Mouse (Mus musculus): ENCODE results near the gene Col1a1.

Col1a1 gene

DNA sequence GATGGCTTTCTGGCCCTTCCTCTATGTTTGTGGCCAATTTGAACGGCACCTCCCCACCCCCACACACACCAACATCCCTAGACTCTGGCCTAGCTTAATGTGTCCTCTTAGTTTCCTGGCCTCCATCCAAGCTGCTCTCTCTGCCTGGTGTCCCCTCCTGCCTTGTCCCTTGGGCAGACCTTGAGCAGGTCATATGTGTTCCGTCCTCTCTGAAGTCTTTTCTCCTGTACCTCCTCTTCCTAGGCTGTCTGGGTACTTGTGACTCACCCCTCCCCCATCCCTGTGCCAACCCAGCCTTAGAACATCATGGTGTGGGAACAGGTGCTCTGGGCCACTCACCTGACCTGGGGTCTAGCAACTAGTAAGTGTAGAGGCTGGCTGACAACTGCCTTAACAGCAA lies 38.9 kb downstream of the Col1a1 start:
- no peak for DNase-seq (ENCODE audit: low read depth, low spot score)

GRCm38 (mm10) chr11:94976199-94976598 lies 40.2 kb downstream of the Col1a1 start, which contains the start of gene Sgca:
Gene Sgca, minus strand, starts transcription at chr11:94976327.
- no peak for DNase-seq (ENCODE audit: low read depth, low spot score)

DNA sequence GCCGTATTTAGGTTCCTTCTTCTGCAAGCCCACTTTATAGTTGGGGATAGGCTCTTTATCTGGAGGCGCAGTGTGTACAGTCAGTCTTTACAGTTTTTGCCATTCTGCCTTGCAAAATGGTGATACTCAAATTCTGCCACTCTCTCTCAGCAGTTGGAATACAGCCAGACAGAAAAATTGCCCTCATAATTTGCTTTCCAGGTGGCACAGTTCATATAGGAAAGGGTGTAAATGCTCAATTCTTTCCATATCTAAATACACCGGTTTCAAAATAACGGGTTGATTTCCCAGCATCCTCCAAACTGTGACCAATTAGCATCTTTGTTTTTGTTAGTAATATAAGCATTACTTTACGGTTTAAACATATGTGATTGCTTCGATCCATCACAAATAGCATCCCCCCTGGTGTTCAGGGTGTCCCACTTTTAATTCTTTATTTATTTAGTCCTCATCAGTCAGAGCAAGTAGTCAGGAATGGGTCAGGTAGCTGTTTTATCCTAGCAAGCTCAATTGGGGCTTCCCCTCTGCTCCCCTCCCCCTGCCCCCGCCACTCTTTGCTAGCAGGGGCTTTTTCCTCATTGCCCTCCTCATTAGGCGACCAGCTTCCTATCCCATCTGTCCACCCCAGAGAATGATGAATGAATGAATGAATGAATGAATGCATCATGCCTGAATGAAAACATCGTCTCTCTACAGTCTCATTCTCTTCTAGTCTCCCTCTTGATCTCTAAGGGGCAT lies 42.3 kb downstream of the Col1a1 start:
- DNase-seq (ENCODE audit: low read depth, low spot score) = no peak

DNA sequence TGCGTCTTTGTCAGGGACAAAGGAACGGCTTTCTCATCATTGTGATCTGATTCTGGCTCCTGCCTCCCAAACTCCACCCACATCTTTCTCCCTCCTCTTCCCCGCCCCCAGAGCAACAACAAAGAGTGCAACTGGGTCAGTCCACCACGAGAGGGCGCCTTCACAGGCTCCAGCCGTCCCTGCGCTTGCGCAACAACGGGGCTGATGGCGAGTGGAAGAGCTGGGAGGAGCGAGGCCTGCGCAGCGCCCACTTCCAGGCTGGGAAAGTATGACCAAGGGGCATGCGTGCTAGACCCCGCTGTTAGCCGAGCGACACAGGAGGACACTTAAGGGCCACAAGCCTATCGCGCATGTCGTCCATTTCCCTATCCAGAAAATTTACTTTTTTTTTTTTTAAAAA lies 42.9 kb downstream of the Col1a1 start:
- DNase-seq (ENCODE audit: low read depth, low spot score) = peak; percentile 91

- no peak for DNase-seq (ENCODE audit: low read depth, low spot score)
Observed at GRCm38 (mm10) chr11:94979462-94980179, 43.6 kb downstream of the Col1a1 start.

- no peak for DNase-seq (ENCODE audit: low read depth, low spot score)
Observed at GRCm38 (mm10) chr11:94985140-94985539, 49.1 kb downstream of the Col1a1 start.

DNA sequence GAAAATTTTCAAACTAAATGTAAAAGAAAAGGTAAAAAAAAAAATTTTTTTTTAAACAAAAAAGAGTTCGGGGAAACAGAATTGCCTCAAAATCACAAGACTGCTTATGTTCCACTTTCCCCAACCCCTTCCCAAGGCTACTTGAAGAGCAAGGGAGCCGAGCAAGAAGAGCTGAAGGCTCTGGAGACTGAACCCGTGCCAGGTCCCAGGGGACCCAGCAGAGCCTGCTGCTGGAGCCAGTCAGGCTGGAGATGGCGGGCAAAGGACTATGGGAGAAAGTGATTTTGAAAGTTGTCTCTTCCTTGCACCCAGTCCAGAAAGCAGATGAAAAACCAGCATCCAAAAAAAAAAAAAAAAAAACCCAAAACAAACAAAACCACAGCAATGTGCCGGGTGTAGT lies 49.8 kb downstream of the Col1a1 start:
- DNase-seq (ENCODE audit: low read depth, low spot score) = no peak

DNA sequence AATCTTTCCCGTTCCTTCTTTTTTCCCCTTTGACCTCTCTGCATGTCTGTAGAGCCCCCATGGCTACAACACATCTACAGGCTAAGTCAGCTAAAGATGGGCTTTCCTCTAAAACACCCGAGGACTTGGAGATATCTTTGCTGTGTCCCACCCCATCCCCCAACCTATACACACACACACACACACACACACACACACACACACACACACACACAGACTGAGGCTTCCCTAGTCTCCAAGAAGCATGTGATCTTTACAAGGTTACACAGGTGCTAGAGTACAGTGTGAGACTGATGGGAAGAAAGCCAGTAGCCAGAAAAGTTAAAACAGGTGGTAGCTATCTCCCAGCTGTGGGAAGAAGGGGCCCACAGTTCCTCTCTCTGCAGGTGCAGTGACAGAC lies 50.4 kb downstream of the Col1a1 start:
- no peak for DNase-seq (ENCODE audit: low read depth, low spot score)

GRCm38 (mm10) chr11:94987341-94987740 lies 51.3 kb downstream of the Col1a1 start:
- no peak for DNase-seq (ENCODE audit: low read depth, low spot score)

- DNase-seq (ENCODE audit: low read depth, low spot score) = no peak
Observed at GRCm38 (mm10) chr11:94987851-94988250, 51.8 kb downstream of the Col1a1 start.

DNA sequence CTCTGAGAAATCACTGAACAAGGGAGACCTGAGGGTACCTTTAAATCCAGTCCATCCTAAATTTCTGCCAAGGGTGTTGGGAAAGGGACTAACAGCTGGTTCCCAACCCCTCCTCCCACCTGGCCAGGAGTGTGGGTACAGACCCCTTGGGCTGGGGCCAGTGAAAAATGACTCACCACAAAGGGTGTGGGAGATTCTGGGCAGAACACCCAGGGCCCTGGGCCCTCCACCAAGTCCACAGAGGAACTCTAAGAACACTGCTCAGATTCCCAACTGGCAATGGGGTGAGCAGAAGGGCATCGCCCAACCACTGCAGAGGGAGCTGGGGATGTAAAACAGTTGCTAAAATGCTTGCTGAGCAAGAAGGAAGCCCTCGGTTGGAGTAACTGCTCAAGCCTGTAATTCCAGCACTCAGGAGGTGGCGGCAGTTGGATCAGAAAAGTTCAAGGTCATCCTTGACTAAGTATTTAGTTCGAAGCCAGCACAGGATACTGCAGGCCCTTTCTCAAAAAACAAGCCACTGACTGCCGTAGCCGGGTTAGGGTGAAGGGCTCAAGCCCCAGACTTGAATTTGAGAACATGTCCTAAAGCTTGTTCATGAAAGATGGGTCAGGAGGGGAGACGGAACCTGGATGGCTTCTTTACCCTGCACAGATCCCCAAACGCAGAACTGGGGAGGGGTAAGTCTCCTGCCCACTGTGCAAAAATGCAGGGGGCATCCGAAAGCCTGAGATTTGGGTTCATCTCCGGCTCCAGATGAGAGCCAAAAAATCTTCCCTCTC lies 52.9 kb downstream of the Col1a1 start:
- no peak for DNase-seq (ENCODE audit: low read depth, low spot score)

DNA sequence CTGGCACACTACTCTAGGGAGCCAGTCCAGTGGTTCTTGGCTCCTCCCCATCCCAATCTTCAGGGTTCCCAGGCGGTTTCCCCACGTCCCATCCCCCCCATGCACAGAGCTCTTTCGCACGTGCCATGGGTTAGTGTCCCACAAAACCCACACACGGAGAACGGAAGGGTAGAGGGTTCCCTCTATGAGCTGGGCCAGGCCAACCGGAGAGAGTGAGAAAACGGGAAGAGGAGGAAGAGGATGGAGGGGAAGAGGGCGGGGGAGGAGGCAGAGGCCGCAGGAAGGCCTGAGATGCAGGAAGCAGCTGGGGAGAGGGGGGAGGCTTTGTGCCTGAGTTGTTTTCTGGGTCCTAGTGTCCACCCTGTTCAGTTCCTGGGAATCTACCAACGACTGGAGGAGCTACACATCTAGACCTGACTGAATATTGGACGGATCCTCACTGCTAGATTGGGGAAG lies 53.6 kb downstream of the Col1a1 start:
- DNase-seq (ENCODE audit: low read depth, low spot score) = peak; percentile 86

DNA sequence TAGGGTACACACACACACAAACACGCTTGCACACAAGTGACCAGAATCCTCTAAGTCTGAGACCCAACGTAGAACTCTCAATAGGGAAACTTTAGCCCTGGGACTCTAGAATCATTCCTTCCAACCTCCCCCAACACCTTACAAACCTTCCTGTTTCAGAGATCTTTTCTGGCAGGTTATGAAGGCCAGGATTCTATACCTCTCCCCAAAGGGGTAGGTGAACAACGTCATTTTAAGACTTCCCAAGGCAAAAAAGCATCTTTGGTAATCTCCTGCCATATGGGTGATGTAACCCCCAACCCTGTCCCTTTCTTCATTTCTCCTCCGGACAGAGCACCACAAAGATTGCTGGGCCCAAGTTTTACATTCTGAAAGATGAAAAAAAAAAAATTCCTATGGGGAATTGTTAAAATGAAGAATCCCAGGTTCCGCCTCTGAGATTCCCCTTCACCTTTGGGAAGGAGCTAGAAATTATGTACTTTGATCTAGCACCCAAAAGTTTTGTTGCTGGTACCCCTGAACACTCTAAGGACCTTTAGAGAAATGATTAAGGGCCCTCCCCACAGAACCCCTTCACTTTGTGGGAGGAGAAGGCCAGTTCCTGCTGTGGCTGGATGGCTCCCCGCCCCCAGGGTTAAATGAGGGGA lies 54.2 kb downstream of the Col1a1 start:
- DNase-seq (ENCODE audit: low read depth, low spot score) = no peak

GRCm38 (mm10) chr11:94990749-94991577 lies 54.9 kb downstream of the Col1a1 start, which contains the start of gene Ppp1r9b:
Gene Ppp1r9b, plus strand, starts transcription at chr11:94991035.
- DNase-seq (ENCODE audit: low read depth, low spot score) = peak; percentile 74

DNA sequence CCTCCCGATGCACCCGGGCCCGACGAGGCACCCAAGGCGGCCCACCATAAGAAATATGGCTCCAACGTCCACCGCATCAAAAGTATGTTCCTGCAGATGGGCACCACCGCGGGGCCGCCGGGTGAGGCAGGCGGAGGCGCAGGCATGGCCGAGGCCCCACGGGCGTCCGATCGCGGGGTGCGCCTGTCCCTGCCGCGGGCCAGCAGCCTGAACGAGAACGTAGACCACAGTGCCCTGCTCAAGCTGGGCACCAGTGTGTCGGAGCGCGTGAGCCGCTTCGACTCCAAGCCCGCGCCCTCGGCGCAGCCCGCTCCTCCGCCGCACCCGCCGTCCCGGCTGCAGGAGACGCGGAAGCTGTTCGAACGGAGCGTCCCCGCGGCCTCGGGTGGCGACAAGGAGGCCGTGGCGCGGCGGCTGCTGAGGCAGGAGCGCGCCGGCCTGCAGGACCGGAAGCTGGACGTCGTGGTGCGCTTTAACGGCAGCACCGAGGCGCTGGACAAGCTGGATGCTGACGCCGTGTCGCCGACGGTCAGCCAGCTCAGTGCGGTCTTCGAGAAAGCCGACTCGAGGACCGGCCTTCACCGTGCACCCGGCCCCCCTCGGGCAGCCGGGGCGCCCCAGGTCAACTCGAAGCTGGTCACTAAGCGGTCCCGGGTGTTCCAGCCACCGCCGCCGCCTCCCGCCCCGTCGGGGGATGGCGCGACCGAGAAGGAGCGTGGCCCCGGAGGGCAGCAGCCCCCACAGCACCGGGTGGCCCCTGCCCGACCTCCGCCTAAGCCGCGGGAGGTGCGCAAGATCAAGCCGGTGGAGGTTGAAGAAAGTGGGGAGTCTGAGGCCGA lies 55.8 kb downstream of the Col1a1 start:
- no peak for DNase-seq (ENCODE audit: low read depth, low spot score)

GRCm38 (mm10) chr11:94992480-94992753 lies 56.4 kb downstream of the Col1a1 start:
- no peak for DNase-seq (ENCODE audit: low read depth, low spot score)

- no peak for DNase-seq (ENCODE audit: low read depth, low spot score)
Observed at GRCm38 (mm10) chr11:94992754-94993606, 57.0 kb downstream of the Col1a1 start.

GRCm38 (mm10) chr11:94994208-94994814 lies 58.3 kb downstream of the Col1a1 start:
- DNase-seq (ENCODE audit: low read depth, low spot score) = no peak

Data from retina, adult 2 months (tissue).